Mouse (Mus musculus): ENCODE measurements at regions not wholly inside any gene's neighbourhood (a gene's known extent, or its start where the extent isn't known, plus 50 kb on each side); places are given as distances from the start of the nearest gene placed in this dataset.

- no peak overlapping the region for H3K4me3 ChIP-seq (ENCODE audit: control insufficient read depth, low read depth, low read length)
- no peak overlapping the region for H3K27ac ChIP-seq (ENCODE audit: control insufficient read depth, insufficient read depth, low read depth, low read length)
- TF ChIP-seq CTCF (IDR thresholded peaks at IDR 0.05; ENCODE audit: control insufficient read depth, insufficient read depth, insufficient replicate concordance, low read depth, low read length) (no peak), POLR2A (IDR thresholded peaks at IDR 0.05; ENCODE audit: control insufficient read depth, low read depth, low read length) (no peak)
- H3K27me3 ChIP-seq (ENCODE audit: control insufficient read depth, insufficient read depth, low read length), result no peaks in the 10 kb centered on the region
- no peaks in the 10 kb centered on the region for H3K4me1 ChIP-seq (ENCODE audit: control insufficient read depth, insufficient read depth, low read length)
- no peaks in the 10 kb centered on the region for H3K36me3 ChIP-seq (ENCODE audit: control insufficient read depth, insufficient read depth, low read length)
These were observed 623.8 kb upstream of the Tmpo start for GRCm38 (mm10) chr10:91804870-91805269.

Data from testis, adult 2 months (tissue).